Mouse (Mus musculus): Measurements from ENCODE around the gene Alox12b. TPM values are rescaled to one million over a fixed set of nuclear protein-coding genes. Genes with fewer than 3 reads are reported as not detected.

Gene Alox12b
- total and polyA plus RNA-seq, 3 experiments, result not detected

DNA sequence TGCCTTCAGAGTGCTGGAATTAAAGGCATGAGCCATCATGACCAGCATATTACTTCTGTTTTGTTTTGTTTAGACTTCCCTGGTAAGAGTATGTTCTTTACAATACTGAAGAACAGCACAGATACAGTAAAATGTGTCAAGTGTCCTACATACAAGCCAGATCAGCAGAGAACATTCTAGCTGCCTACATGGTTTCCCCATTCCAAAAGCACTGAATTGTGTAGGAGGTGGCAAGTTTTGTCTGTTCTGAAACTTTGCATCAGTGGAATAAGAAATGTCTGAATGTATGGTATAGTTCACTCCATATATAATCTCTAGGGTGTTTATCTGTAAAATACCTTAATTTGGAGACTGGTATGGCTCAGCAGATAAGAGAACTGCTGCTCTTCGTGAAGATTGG, 1.4 kb upstream of the Alox12b start:
- Histone ChIP-seq H3K4me1 (ENCODE audit: control insufficient read depth in 1 of 2, insufficient read depth in 2 of 2, low read length in 2 of 2) (no peaks in the 10 kb centered on the region), H3K27me3 (ENCODE audit: control insufficient read depth in 1 of 2, insufficient read depth in 2 of 2, low read length in 2 of 2) (peaks cover 0 to 6% of the 10 kb centered on the region in 2 experiments; a peak in 2 of 4 replicates), H3K27ac (ENCODE audit: control insufficient read depth, low read depth, low read length) (no peak overlapping the region), H3K36me3 (ENCODE audit: control insufficient read depth in 1 of 2, insufficient read depth in 2 of 2, low read length in 2 of 2) (0 out of 4 replicates have a peak, but pooled peaks cover 0 to 2% of the 10 kb centered on the region in 2 experiments), H3K4me3 (ENCODE audit: control insufficient read depth in 1 of 2, insufficient read depth in 1 of 2, low read depth in 2 of 2, low read length in 2 of 2) (no peak overlapping the region), H3K9me3 (replicated peaks; ENCODE audit: insufficient read depth, low read length) (no peaks in the 10 kb centered on the region), H3K9ac (ENCODE audit: control insufficient read depth, low read depth, low read length, poor library complexity, severe bottlenecking) (no peak overlapping the region), H3K79me2 (ENCODE audit: control insufficient read depth, insufficient read depth, low read length, poor library complexity) (no peaks in the 10 kb centered on the region)
- TF ChIP-seq GATA1 (IDR thresholded peaks at IDR 0.05; ENCODE audit: low read depth, low read length), result peak; percentile 46; the same call in 1 of the 2 replicates
- TF ChIP-seq TCF12 (IDR thresholded peaks at IDR 0.05; ENCODE audit: low read depth, low read length), result peak; percentile 45; the same call in 1 of the 2 replicates
- 0 out of 4 replicates have a peak, but pooled peaks of 1 of the 2 experiments have one; percentile 8 for TF ChIP-seq EP300 (IDR thresholded peaks at IDR 0.05; ENCODE audit: low read depth in 1 of 2, low read length in 2 of 2)
- TF ChIP-seq RCOR1 (IDR thresholded peaks at IDR 0.05; ENCODE audit: low read depth, low read length), result no peak
- no peak for DNase-seq (ENCODE audit: low read depth, low spot score)

DNA sequence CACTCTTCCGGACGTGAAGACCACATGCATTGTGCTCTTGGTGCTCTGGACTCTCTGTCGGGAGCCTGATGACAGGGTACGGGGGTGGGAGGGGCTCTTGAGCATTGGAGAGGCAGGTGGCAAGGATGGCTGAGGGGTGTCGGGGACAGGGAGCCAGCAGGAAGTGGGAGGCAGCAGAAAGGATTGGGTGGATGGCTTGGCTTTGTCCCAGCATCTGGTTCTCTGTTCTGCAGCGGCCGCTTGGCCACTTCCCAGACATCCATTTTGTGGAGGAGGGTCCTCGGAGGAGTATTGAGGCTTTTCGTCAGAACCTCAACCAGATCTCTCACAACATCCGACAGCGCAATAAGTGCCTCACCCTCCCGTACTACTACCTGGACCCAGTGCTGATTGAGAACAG, 12.5 kb downstream of the Alox12b start:
- peaks cover 14 to 19% of the 10 kb centered on the region in 2 experiments for H3K27me3 ChIP-seq (ENCODE audit: control insufficient read depth in 1 of 2, insufficient read depth in 2 of 2, low read length in 2 of 2)
- TF ChIP-seq EP300 (IDR thresholded peaks at IDR 0.05; ENCODE audit: low read depth in 1 of 2, low read length in 2 of 2), result no peak
- no peak for TF ChIP-seq MAZ (IDR thresholded peaks at IDR 0.05; ENCODE audit: low read depth, low read length)
- no peaks in the 10 kb centered on the region for H3K9me3 ChIP-seq (replicated peaks; ENCODE audit: insufficient read depth, low read length)

DNA sequence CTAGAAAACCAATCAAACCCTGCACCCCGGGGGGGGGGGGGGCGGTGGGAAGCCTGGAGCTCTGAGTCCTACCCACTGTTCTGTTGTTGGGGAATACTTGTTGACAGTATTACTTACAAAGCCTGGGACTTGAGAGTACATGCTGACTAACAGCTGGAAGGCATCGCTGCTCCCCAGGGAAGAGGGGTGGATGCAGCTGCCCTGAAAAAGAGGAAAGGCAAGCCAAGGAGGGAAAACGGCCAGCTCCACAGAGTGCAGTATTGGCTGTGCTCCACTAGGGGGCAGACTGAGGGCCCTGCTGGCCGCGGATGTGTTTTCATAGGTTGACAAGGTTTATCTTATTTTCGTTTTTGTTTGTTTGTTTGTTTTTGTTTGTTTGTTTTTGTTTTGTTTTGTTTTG, 14.8 kb downstream of the Alox12b start:
- Histone ChIP-seq H3K4me3 (ENCODE audit: control insufficient read depth in 1 of 2, insufficient read depth in 1 of 2, low read depth in 2 of 2, low read length in 2 of 2) (peak overlapping the region in 1 of 2 experiments; percentile 33; a peak in 1 of 4 replicates), H3K9me3 (replicated peaks; ENCODE audit: insufficient read depth, low read length) (no peaks in the 10 kb centered on the region), H3K36me3 (ENCODE audit: control insufficient read depth in 1 of 2, insufficient read depth in 2 of 2, low read length in 2 of 2) (no peaks in the 10 kb centered on the region), H3K79me2 (ENCODE audit: control insufficient read depth, insufficient read depth, low read length, poor library complexity) (no peaks in the 10 kb centered on the region), H3K27me3 (ENCODE audit: control insufficient read depth in 1 of 2, insufficient read depth in 2 of 2, low read length in 2 of 2) (peaks cover 19 to 26% of the 10 kb centered on the region in 2 experiments), H3K4me1 (ENCODE audit: control insufficient read depth in 1 of 2, insufficient read depth in 2 of 2, low read length in 2 of 2) (0 out of 4 replicates have a peak, but pooled peaks cover 0 to 2% of the 10 kb centered on the region in 2 experiments), H3K27ac (ENCODE audit: control insufficient read depth, low read depth, low read length) (no peak overlapping the region), H3K9ac (ENCODE audit: control insufficient read depth, low read depth, low read length, poor library complexity, severe bottlenecking) (no peak overlapping the region)
- peak; percentile 72 for DNase-seq (ENCODE audit: low read depth, low spot score)
- no peak for TF ChIP-seq TCF12 (IDR thresholded peaks at IDR 0.05; ENCODE audit: low read depth, low read length)
- TF ChIP-seq USF1 (IDR thresholded peaks at IDR 0.05; ENCODE audit: low read depth, low read length), result no peak
- no peak for TF ChIP-seq MAZ (IDR thresholded peaks at IDR 0.05; ENCODE audit: low read depth, low read length)
- TF ChIP-seq SMC3 (IDR thresholded peaks at IDR 0.05; ENCODE audit: low read depth, low read length), result peak; percentile 74
- TF ChIP-seq SIN3A (IDR thresholded peaks at IDR 0.05; ENCODE audit: low read length), result no peak
- no peak for TF ChIP-seq RCOR1 (IDR thresholded peaks at IDR 0.05; ENCODE audit: low read depth, low read length)
- no peak for TF ChIP-seq ZNF384 (IDR thresholded peaks at IDR 0.05; ENCODE audit: low read depth, low read length)
- TF ChIP-seq MEF2A (IDR thresholded peaks at IDR 0.05; ENCODE audit: extremely low read depth, insufficient replicate concordance, low read depth, low read length, poor library complexity, severe bottlenecking), result no peak
- no peak for TF ChIP-seq HCFC1 (IDR thresholded peaks at IDR 0.05; ENCODE audit: low read depth, low read length)
- no peak for TF ChIP-seq GATA1 (IDR thresholded peaks at IDR 0.05; ENCODE audit: low read depth, low read length)
- TF ChIP-seq UBTF (IDR thresholded peaks at IDR 0.05; ENCODE audit: borderline replicate concordance, insufficient read depth, low read depth, low read length), result no peak
- peak; percentile 44 for TF ChIP-seq RAD21 (IDR thresholded peaks at IDR 0.05; ENCODE audit: low read depth, low read length)
- TF ChIP-seq TAL1 (IDR thresholded peaks at IDR 0.05; ENCODE audit: low read length), result no peak
- peak; percentile 27; the same call in 1 of the 2 replicates for TF ChIP-seq ZC3H11A (IDR thresholded peaks at IDR 0.05; ENCODE audit: low read depth, low read length)
- no peak for TF ChIP-seq MAX (IDR thresholded peaks at IDR 0.05; ENCODE audit: low read length)
- no peak for TF ChIP-seq USF2 (IDR thresholded peaks at IDR 0.05; ENCODE audit: borderline replicate concordance in 1 of 2, insufficient read depth in 1 of 2, low read depth in 1 of 2, low read length in 2 of 2)
- TF ChIP-seq ZMIZ1 (IDR thresholded peaks at IDR 0.05; ENCODE audit: low read depth, low read length), result no peak
- peak; percentile 85 to 93 (median 88) for TF ChIP-seq CTCF (IDR thresholded peaks at IDR 0.05 in 2 of 3, conservative IDR thresholded peaks at IDR 0.05 in 1 of 3; ENCODE audit: control insufficient read depth in 1 of 3, insufficient read depth in 1 of 3, low read depth in 2 of 3, low read length in 3 of 3, poor library complexity in 1 of 3, severe bottlenecking in 1 of 3)
- TF ChIP-seq ETS1 (IDR thresholded peaks at IDR 0.05; ENCODE audit: low read depth, low read length), result no peak
- TF ChIP-seq POLR2AphosphoS5 (IDR thresholded peaks at IDR 0.05; ENCODE audit: borderline replicate concordance, low read depth, low read length), result no peak

More for the DNA sequence above, 12.5 kb downstream of the Alox12b start:
- Histone ChIP-seq H3K27ac (ENCODE audit: control insufficient read depth, low read depth, low read length) (no peak overlapping the region), H3K9ac (ENCODE audit: control insufficient read depth, low read depth, low read length, poor library complexity, severe bottlenecking) (no peak overlapping the region), H3K4me3 (ENCODE audit: control insufficient read depth in 1 of 2, insufficient read depth in 1 of 2, low read depth in 2 of 2, low read length in 2 of 2) (no peak overlapping the region), H3K36me3 (ENCODE audit: control insufficient read depth in 1 of 2, insufficient read depth in 2 of 2, low read length in 2 of 2) (no peaks in the 10 kb centered on the region), H3K4me1 (ENCODE audit: control insufficient read depth in 1 of 2, insufficient read depth in 2 of 2, low read length in 2 of 2) (0 out of 4 replicates have a peak, but pooled peaks cover 0 to 2% of the 10 kb centered on the region in 2 experiments), H3K79me2 (ENCODE audit: control insufficient read depth, insufficient read depth, low read length, poor library complexity) (no peaks in the 10 kb centered on the region)
- no peak for DNase-seq (ENCODE audit: low read depth, low spot score)
